Mouse (Mus musculus): Measurements from ENCODE around the gene E2f2. TPM values are rescaled to one million over a fixed set of nuclear protein-coding genes. Genes with fewer than 3 reads are reported as not detected.

E2f2 gene
- total and polyA plus RNA-seq, 2 experiments from 2014 or later: 1.2 to 1.4 TPM

DNA sequence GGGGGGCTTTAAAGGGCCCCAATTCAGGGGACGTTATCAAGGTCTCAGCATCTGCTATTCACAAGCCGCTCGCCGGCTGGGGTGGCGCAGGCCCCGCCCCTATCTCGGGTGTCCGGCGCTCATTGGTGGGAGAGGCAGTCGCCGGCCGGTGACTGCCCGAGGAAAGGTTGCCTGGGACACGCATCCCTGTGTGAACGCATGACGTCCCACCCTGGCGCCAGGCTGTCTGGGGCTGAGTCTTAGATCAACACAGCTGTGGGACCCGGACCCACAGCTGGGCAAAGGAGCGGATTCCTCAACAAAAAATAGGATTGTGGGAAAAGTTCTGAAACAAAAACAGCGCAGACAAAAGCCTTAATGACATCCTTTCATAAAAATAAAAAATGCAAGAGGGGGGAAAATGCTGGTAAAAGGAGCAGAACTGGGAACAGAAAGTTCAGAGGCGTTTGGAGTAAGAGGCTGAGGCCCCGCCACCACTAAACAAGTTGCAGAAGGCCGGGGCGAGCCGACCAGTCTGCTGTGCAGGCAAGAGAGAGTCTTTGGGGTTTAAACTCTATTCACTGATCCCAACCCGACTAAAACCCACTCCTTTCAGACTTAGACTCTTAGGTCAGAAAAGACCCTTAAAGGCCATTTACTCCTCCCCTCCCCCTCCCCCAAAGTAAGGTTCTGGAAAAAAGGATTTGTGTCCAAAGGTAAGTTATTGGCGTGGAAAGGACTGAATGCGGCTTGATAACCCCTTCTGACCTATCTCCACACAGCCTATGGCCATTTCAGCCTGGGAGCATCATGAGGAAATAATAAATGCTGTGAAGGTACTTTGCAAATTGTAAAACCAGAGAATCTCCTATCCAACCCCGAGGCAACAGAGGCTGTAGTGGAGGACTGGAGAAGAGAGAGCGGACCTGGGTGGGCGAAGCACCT is 31.6 kb upstream of the E2f2 start:
- Histone ChIP-seq H3K4me1 (ENCODE audit: insufficient read depth) (peaks cover 14% of the 10 kb centered on the region; the same call in 1 of the 2 replicates), H3K27me3 (ENCODE audit: insufficient read depth, low read length) (0 out of 2 replicates have a peak, but pooled peaks cover 5% of the 10 kb centered on the region), H3K27ac (ENCODE audit: low read depth, low read length) (peak overlapping the region; percentile 68), H3K4me2 (ENCODE audit: low read depth) (peak overlapping the region; percentile 49), H3K4me3 (ENCODE audit: low read depth, low read length) (peak overlapping the region; percentile 14; the same call in 1 of the 2 replicates), H3K9me3 (ENCODE audit: low read length) (no peaks in the 10 kb centered on the region), H3K9ac (no peak overlapping the region), H3K36me3 (ENCODE audit: insufficient read depth) (no peaks in the 10 kb centered on the region)
- DNase-seq: peak; percentile 78
- ATAC-seq: peak; percentile 81
- peak; percentile 23; the same call in 1 of the 2 replicates for TF ChIP-seq CTCF (IDR thresholded peaks at IDR 0.05; ENCODE audit: low read depth)
- WGBS: 10% methylated on average over 31 of the region's 31 CpGs

DNA sequence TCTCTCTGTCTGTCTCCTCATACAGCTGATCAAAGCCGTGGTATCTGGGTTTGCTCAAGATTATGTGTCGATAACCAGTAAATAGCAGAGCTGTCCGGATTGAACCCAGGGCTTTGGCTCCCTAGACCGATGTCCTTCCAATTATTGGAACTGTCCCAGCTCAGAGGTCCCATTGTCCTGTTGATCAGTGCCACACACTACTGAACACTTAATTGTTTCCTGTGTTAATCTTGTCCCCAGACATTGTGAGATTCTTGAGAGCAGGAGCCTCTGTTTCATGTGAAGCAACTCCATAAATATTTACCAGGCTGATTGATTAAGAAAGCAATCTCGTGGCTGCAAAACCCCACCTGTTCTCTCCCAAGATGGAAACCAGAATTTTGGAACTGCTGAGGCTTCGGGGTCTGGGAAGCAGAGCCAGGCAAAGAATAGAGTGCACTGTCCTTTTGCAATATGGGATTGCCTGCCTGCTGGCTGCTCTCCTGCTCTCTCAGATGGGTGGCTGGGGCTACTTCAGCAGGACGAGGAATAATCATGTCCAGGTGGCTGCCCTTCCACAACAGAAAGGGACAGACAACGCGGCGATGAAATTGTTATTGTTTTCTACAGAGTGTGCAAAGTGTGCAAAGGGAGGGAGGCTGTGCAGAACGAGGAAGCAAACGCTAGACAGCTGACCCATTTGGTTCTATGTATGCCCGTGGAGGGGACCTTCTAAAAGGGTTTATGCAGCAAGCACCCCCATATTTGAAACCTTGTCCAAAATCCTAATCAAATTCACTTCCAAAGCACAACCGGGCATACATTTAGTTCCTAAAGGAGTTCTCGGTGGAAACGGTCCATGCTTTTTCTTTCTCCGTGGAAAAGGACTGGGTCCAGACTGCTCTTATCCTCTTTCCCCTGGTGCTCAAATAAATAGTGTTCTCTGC is 29.7 kb upstream of the E2f2 start:
- Histone ChIP-seq H3K4me1 (ENCODE audit: insufficient read depth) (peaks cover 6% of the 10 kb centered on the region; the same call in 1 of the 2 replicates), H3K27me3 (ENCODE audit: insufficient read depth, low read length) (0 out of 2 replicates have a peak, but pooled peaks cover 17% of the 10 kb centered on the region), H3K27ac (ENCODE audit: low read depth, low read length) (peak overlapping the region; percentile 41), H3K4me3 (ENCODE audit: low read depth, low read length) (no peak overlapping the region; the same call in 1 of the 2 replicates), H3K36me3 (ENCODE audit: insufficient read depth) (no peaks in the 10 kb centered on the region), H3K9me3 (ENCODE audit: low read length) (no peaks in the 10 kb centered on the region), H3K9ac (0 out of 2 replicates have a peak overlapping the region, but pooled peaks have one; percentile 54), H3K4me2 (ENCODE audit: low read depth) (peak overlapping the region; percentile 59)
- 18% methylated on average over 17 of the region's 17 CpGs for WGBS
- ATAC-seq (no peak), DNase-seq (no peak)
- TF ChIP-seq CTCF (IDR thresholded peaks at IDR 0.05; ENCODE audit: low read depth): no peak

DNA sequence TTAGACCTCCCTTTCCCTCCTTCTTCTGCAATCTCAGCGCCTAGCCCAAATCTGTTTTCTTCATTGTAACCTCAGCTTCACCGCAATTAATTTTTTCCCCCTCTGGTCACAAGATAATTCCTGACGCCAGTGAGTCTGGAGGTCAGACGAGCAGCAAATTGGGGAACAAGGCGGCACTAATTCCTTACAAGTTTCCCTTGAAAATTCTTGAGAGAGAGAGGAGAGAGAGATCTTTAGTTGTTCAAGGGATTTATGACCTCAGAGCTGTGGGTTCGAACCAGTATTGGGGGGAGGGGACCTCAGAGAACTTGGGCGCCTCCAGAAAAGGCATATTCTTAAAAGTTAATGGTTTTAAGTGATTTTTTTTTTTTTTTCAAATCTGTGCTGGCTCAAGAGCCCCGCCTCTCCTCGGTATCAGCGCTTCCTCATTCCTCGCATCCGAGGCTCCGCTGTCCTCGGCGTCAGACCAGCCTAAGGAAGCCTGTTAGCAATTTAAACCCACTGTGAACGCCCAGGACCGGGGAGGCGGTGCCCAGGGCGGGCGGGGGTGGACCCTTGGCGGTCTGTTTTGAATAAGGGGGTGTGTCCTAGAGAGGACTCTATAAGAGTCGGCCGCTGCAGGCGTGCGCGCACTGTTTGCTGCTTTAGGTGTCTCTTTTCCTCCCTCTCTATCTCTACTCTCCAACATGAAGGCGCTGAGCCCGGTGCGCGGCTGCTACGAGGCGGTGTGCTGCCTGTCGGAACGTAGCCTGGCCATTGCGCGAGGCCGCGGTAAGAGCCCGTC is 28.8 kb upstream of the E2f2 start, which contains the start of gene Id3:
Gene Id3, plus strand, starts transcription at position 305 of the 784 bp plus-strand sequence.
- peak within 1 kb of the TSS; percentile 54 for H3K9ac ChIP-seq
- 2% methylated on average over 39 of the region's 39 CpGs for WGBS
- peak within 1 kb of the TSS; percentile 39 for H3K4me3 ChIP-seq (ENCODE audit: low read depth, low read length)
- peak within 1 kb of the TSS; percentile 59 for H3K4me2 ChIP-seq (ENCODE audit: low read depth)
- DNase-seq: peak; percentile 76
- no peak for TF ChIP-seq CTCF (IDR thresholded peaks at IDR 0.05; ENCODE audit: low read depth)
- no peaks in the 10 kb centered on the region for H3K9me3 ChIP-seq (ENCODE audit: low read length)
- peak within 1 kb of the TSS; percentile 68 for H3K27ac ChIP-seq (ENCODE audit: low read depth, low read length)
- H3K36me3 ChIP-seq (ENCODE audit: insufficient read depth): no peaks in the 10 kb centered on the region
- H3K4me1 ChIP-seq (ENCODE audit: insufficient read depth): peaks cover 7% of the 10 kb centered on the region; the same call in 1 of the 2 replicates
- H3K27me3 ChIP-seq (ENCODE audit: insufficient read depth, low read length): 0 out of 2 replicates have a peak, but pooled peaks cover 17% of the 10 kb centered on the region
- peak; percentile 83 for ATAC-seq

DNA sequence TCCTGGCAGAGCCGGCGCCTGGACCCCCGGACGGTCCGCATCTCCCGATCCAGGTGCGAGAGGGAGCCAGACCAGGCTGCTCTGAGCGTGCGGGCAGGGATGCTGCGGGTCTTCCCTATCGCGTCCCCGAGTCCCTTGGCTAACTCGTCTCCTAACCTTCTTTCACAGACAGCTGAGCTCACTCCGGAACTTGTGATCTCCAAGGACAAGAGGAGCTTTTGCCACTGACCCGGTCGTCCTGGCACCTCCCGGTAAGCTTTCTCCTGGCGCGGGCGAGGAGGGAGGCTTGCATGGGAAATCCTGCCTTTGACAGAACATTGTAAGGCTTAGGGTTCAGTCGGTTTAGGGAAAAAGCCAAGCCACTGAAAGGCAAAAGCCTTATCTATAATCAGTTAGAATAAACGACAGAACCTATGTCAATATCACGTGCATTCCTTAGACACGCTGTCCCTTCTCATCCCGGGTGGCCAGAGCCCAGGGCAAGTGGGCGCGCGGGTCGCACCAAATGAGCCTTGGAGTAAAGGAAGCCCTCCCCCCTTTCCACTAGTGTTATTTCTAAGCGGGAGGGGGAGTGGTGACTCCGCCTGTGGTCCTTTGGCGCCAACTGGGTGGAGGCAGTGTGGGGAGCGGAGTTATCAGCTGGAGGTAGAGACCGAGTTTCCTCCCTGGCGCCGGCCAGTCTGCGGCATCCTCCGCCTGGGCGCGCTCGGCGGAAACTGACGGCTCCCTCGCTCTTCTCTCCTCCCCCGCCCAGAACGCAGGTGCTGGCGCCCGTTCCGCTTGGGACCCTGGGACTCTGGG is 27.9 kb upstream of the E2f2 start:
- TF ChIP-seq CTCF (IDR thresholded peaks at IDR 0.05; ENCODE audit: low read depth): no peak
- H3K27me3 ChIP-seq (ENCODE audit: insufficient read depth, low read length): 0 out of 2 replicates have a peak, but pooled peaks cover 17% of the 10 kb centered on the region
- peak overlapping the region; percentile 39 for H3K4me3 ChIP-seq (ENCODE audit: low read depth, low read length)
- peak overlapping the region; percentile 59 for H3K4me2 ChIP-seq (ENCODE audit: low read depth)
- no peak for ATAC-seq
- H3K36me3 ChIP-seq (ENCODE audit: insufficient read depth): no peaks in the 10 kb centered on the region
- WGBS: 2% methylated on average over 50 of the region's 50 CpGs
- no peak for DNase-seq
- H3K9me3 ChIP-seq (ENCODE audit: low read length): no peaks in the 10 kb centered on the region
- peak overlapping the region; percentile 54 for H3K9ac ChIP-seq
- H3K4me1 ChIP-seq (ENCODE audit: insufficient read depth): peaks cover 9% of the 10 kb centered on the region; the same call in 1 of the 2 replicates
- peak overlapping the region; percentile 68 for H3K27ac ChIP-seq (ENCODE audit: low read depth, low read length)

DNA sequence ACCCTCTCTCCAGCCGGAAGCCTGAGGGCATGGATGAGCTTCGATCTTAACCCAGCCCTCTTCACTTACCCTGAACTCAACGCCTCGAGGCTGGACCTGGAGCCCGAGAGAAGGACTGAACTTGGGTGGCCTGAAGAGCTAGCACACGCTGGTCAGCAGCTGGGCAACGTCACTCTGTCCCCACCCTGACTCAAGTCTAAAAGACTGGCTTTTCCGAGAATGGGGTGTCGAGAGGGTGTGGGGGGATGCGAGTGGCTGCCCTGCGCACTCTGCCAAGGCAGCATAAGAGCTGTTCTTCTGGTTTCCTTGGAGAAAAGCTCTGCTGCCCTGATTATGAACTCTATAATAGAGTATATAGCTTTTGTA is 27.3 kb upstream of the E2f2 start:
- peak overlapping the region; percentile 59 for H3K4me2 ChIP-seq (ENCODE audit: low read depth)
- TF ChIP-seq CTCF (IDR thresholded peaks at IDR 0.05; ENCODE audit: low read depth): no peak
- ATAC-seq (no peak), DNase-seq (no peak)
- peak overlapping the region; percentile 57 for H3K27ac ChIP-seq (ENCODE audit: low read depth, low read length)
- peak overlapping the region; percentile 54 for H3K9ac ChIP-seq
- H3K4me3 ChIP-seq (ENCODE audit: low read depth, low read length): peak overlapping the region; percentile 39
- H3K27me3 ChIP-seq (ENCODE audit: insufficient read depth, low read length): 0 out of 2 replicates have a peak, but pooled peaks cover 17% of the 10 kb centered on the region
- no peaks in the 10 kb centered on the region for H3K36me3 ChIP-seq (ENCODE audit: insufficient read depth)
- peaks cover 6% of the 10 kb centered on the region; the same call in 1 of the 2 replicates for H3K4me1 ChIP-seq (ENCODE audit: insufficient read depth)
- H3K9me3 ChIP-seq (ENCODE audit: low read length): no peaks in the 10 kb centered on the region
- 2% methylated on average over 11 of the region's 11 CpGs for WGBS
